Mouse (Mus musculus) stomach, postnatal 0 days (tissue): ENCODE results near the gene Trp53rkb.

Source experiments
- CTCF ChIP-seq: IDR thresholded peaks from 2 replicates; pipeline ENCODE4 v1.5.1; 2016; ENCODE audit warnings: antibody characterized with exemption, low read depth, mild to moderate bottlenecking, moderate library complexity
- EP300 ChIP-seq: optimal IDR thresholded peaks from 2 replicates; pipeline ENCODE3; 2016; ENCODE audit warnings: antibody characterized with exemption

DNA sequence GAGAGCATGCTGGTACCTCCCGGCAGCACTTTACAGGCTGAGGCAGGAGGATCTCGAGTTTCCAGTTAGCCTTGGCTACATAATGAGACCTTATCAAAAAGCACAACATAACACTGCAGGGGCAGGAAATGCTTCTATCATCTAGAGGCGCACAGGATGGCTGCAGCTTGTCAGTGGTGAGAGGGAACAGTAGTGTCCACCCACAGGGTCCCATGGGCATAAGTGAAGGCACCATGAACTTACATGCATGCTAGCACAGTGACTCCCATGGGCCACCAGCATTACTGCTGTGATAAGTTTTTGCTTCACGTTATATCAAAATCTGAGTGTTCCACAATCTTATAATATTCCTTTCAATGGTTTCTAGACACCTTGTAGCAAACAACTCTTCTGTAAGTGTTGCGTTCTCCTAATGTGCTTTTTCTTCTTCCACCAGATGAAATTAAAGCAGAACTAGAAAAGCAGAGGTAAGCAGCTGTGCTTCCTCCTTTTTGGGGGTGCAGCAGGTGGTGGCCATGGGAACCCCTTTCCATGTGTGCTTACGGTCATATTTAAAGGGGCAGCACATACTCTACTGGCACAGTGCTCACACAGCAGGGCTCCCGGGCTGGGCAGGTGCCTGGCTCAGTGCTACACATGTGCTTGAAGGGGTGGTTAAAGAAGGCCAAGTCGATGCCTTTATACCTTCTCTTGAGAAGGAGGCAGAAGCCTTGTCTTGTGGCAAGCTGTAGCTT lies 34.3 kb downstream of the Trp53rkb start:
- TF ChIP-seq CTCF (no peak), EP300 (no peak)
